Mouse (Mus musculus) hindbrain, embryonic 14.5 days (tissue): Measurements from ENCODE around the gene Rnf186. TPM values are rescaled to one million over a fixed set of nuclear protein-coding genes. Genes with fewer than 3 reads are reported as not detected.
A peak's percentile ranks its signal among the peaks of the same experiment; 100 is the strongest.
"Not testable (repeated sequence)": the region's sequence is repeated elsewhere in the genome, so short reads cannot be mapped to it uniquely, and the experiment has no call there.

Experiments
- ATAC-seq: fragments of 200-750 bp; cut with Nextera tagmentation; 2 replicates; pipeline ENCODE4 v1.8.0; 2017; ENCODE audit warnings: moderate number of reproducible peaks, mild to moderate bottlenecking, moderate TSS enrichment, moderate library complexity; ENCODE audit not compliant: low FRiP score
- DNase-seq: peaks from one replicate; pipeline ENCODE4 v3.0.0-alpha.2; 2015; ENCODE audit warnings: low spot score
- H3K27ac ChIP-seq: fragments of 300-500 bp; sonication (generic); 2 replicates; pipeline ENCODE4 v1.5.1; 2014; ENCODE audit warnings: mild to moderate bottlenecking, moderate library complexity
- H3K27me3 ChIP-seq: fragments of 300-500 bp; sonication (generic); 2 replicates; pipeline ENCODE4 v1.6.1; 2014; ENCODE audit warnings: mild to moderate bottlenecking, low read length, mixed read lengths; ENCODE audit not compliant: control insufficient read depth, insufficient read depth
- H3K36me3 ChIP-seq: fragments of 300-500 bp; sonication (generic); replicated peaks from 2 replicates; pipeline ENCODE4 v1.6.1; 2014; ENCODE audit not compliant: control insufficient read depth, insufficient read depth
- H3K4me1 ChIP-seq: fragments of 300-500 bp; sonication (generic); replicated peaks from 2 replicates; pipeline ENCODE4 v1.6.1; 2014; ENCODE audit warnings: antibody characterized with exemption, low read length, mixed read lengths; ENCODE audit not compliant: control insufficient read depth, insufficient read depth
- H3K4me2 ChIP-seq: fragments of 300-500 bp; sonication (generic); replicated peaks from 2 replicates; pipeline ENCODE4 v1.6.1; 2014; ENCODE audit warnings: mild to moderate bottlenecking, moderate library complexity
- H3K4me3 ChIP-seq: fragments of 300-500 bp; sonication (generic); replicated peaks from 2 replicates; pipeline ENCODE4 v1.5.1; 2014; ENCODE audit warnings: mild to moderate bottlenecking, low read length
- H3K9ac ChIP-seq: fragments of 300-500 bp; sonication (generic); 2 replicates; pipeline ENCODE4 v1.6.1; 2014
- H3K9me3 ChIP-seq: fragments of 300-500 bp; sonication (generic); 2 replicates; pipeline ENCODE4 v1.6.1; 2016; ENCODE audit warnings: low read length; ENCODE audit not compliant: control insufficient read depth
- WGBS: fragments of 180-500 bp; shearing (Covaris S2); extraction: QIAGEN DNeasy Blood & Tissue Kit; methylation state at CpG from one replicate; pipeline ENCODE4 v1.1.7; 2014; 5-methylcytosine and 5-hydroxymethylcytosine counted together
- polyA plus RNA-seq: library from polyadenylated mRNA; unstranded; fragments of >200 nt; fragmentation: Nextera tagmentation; extraction: Ambion mirVana; gene quantifications from 2 replicates; pipeline ENCODE4 v1.2.1, GENCODE M21; 2014

Rnf186 gene
- polyA plus RNA-seq, 1 experiment from 2014 or later = not detected

DNA sequence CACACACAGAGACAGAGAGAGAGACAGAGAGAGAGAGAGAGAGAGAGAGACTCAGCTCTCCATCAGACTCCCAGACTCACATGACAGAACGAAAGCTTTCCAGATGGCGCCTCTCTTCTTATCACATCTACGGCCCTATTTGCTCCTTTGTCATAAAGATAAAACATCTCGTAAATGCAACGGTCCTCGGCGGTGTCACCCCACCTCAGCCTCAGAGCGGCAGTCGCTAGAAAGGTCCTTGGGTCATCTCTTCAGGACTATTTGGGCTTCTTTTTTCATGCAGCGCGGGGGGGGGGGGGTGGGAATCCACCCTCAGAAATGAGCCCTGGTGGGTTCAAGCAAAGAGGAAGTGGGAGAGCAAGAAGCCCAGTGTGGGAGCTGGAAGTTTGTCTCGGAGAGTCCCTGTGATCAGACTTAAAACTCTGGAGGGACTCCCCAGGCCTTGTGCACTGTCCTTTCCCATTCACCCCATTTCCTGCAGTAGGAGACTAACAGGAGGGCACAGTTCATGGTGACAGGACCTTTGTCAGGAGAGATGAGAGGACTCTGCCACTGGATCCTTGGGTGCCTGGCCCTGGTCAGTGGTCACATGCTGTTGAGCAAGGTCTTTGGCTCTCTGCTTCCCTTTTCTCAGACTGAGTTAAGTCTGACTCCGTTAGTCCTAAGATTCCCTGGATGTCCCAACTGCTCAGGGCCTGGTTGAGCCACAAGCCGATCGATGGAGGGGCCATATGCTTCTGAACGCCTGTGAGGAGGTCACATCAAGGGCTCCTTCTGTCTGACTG, 2.1 kb downstream of the Rnf186 start:
- Histone ChIP-seq H3K4me1 (peaks cover 9% of the 10 kb centered on the region; the same call in 1 of the 2 replicates), H3K9ac (no peak overlapping the region), H3K9me3 (no peaks in the 10 kb centered on the region), H3K4me3 (no peak overlapping the region), H3K27ac (no peak overlapping the region), H3K36me3 (no peaks in the 10 kb centered on the region), H3K4me2 (no peak overlapping the region), H3K27me3 (peaks cover 3% of the 10 kb centered on the region; the same call in 1 of the 2 replicates)
- ATAC-seq (no peak), DNase-seq (no peak)
- WGBS = 66% methylated on average over 16 of the region's 16 CpGs

DNA sequence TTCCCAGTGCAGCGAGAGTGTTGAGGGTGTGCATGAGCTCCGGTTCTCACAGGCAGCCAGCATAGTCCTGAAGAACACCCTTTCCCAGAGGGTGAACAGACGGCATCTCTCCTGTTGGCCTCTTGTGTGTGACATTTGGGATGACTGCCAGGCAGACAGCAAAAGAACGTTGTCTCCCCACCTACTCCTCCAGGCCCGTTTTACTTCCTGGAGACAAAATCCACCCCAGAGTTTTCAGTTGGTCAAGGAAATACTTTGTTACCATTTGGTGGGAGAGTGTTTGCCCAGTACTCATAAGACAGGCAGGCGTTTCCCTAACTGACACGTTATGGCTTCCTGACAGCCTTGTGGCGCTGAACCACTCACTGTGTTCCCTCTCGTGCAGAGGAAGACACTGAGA, 2.8 kb downstream of the Rnf186 start:
- ATAC-seq = no peak

GRCm38 (mm10) chr4:138971371-138971770, 4.5 kb downstream of the Rnf186 start:
- H3K4me3 ChIP-seq = no peak overlapping the region
- no peak overlapping the region for H3K4me2 ChIP-seq
- peaks cover 9% of the 10 kb centered on the region; the same call in 1 of the 2 replicates for H3K4me1 ChIP-seq
- DNase-seq (no peak), ATAC-seq (no peak)
- H3K27me3 ChIP-seq = peaks cover 3% of the 10 kb centered on the region; the same call in 1 of the 2 replicates
- no peaks in the 10 kb centered on the region for H3K36me3 ChIP-seq
- 90% methylated on average over 6 of the region's 6 CpGs for WGBS
- H3K27ac ChIP-seq = no peak overlapping the region
- H3K9ac ChIP-seq = no peak overlapping the region
- no peaks in the 10 kb centered on the region for H3K9me3 ChIP-seq

More for the DNA sequence above, 2.8 kb downstream of the Rnf186 start:
- no peak overlapping the region for H3K9ac ChIP-seq
- no peaks in the 10 kb centered on the region for H3K9me3 ChIP-seq
- no peak overlapping the region for H3K27ac ChIP-seq
- DNase-seq = no peak
- peaks cover 3% of the 10 kb centered on the region; the same call in 1 of the 2 replicates for H3K27me3 ChIP-seq
- peaks cover 9% of the 10 kb centered on the region; the same call in 1 of the 2 replicates for H3K4me1 ChIP-seq
- no peak overlapping the region for H3K4me2 ChIP-seq
- H3K4me3 ChIP-seq = no peak overlapping the region
- no peaks in the 10 kb centered on the region for H3K36me3 ChIP-seq
- WGBS = 74% methylated on average over 9 of the region's 9 CpGs

DNA sequence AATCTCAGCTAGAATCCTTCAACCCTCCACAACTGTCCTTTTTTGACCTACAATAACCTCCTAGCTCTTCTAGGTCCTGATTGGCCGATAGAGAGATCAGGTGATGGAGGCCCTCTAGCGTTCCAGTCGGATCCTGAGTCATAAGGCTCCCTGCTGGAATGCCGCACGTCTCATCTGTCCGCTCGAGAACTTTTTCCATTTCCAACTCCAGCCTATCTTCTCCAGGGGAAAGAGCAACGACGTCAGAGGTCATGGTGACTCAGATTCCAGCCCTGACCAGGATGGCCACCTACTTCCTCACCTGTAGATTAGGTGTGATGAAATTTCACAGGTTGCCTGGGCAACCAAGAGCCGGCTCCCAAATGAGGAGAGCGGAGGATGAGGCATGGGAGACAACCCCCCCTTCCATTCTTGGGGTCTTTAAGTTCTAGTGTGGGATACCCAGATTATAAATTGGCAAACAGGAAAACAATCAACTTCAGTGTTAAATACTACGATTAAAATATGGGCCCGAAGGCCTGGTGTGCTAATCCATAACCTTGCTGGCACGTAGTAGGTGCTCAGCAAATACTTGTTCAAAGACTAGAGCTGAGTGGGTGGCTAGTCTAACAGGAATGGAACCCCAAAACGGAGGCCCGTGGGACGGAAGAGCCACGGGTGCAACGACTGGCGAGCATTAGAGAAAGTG, 5.4 kb downstream of the Rnf186 start:
- ATAC-seq = no peak
- 18% methylated on average over 20 of the region's 20 CpGs for WGBS
- Histone ChIP-seq H3K36me3 (no peaks in the 10 kb centered on the region), H3K4me2 (peak overlapping the region; percentile 79), H3K27ac (no peak overlapping the region), H3K27me3 (peaks cover 3% of the 10 kb centered on the region; the same call in 1 of the 2 replicates), H3K9me3 (no peaks in the 10 kb centered on the region), H3K4me3 (peak overlapping the region; percentile 35), H3K4me1 (peaks cover 9% of the 10 kb centered on the region; the same call in 1 of the 2 replicates), H3K9ac (no peak overlapping the region)
- DNase-seq = peak; percentile 32

GRCm38 (mm10) chr4:138972827-138973718, 6.2 kb downstream of the Rnf186 start, which contains the start of gene Tmco4:
Gene Tmco4, plus strand, starts transcription at chr4:138972888.
- WGBS = under 1% methylated on average over 56 of the region's 60 CpGs
- Histone ChIP-seq H3K27me3 (peaks cover 3% of the 10 kb centered on the region; the same call in 1 of the 2 replicates), H3K27ac (no peak within 1 kb of the TSS), H3K4me2 (peak within 1 kb of the TSS; percentile 79), H3K4me3 (peak within 1 kb of the TSS; percentile 35), H3K9ac (peak within 1 kb of the TSS; percentile 56), H3K36me3 (no peaks in the 10 kb centered on the region), H3K9me3 (no peaks in the 10 kb centered on the region), H3K4me1 (peaks cover 9% of the 10 kb centered on the region; the same call in 1 of the 2 replicates)
- 0 out of 2 replicates have a peak, but pooled peaks have one; percentile 40 for ATAC-seq
- DNase-seq = no peak

GRCm38 (mm10) chr4:138973719-138974115, 6.8 kb downstream of the Rnf186 start:
- 54% methylated on average over 3 of the region's 3 CpGs for WGBS
- H3K9me3 ChIP-seq = no peaks in the 10 kb centered on the region
- H3K4me1 ChIP-seq = peaks cover 9% of the 10 kb centered on the region; the same call in 1 of the 2 replicates
- DNase-seq = no peak
- no peak overlapping the region for H3K27ac ChIP-seq
- no peak for ATAC-seq
- peak overlapping the region; percentile 79 for H3K4me2 ChIP-seq
- no peaks in the 10 kb centered on the region for H3K36me3 ChIP-seq
- peak overlapping the region; percentile 35; the same call in 1 of the 2 replicates for H3K4me3 ChIP-seq
- H3K27me3 ChIP-seq = peaks cover 3% of the 10 kb centered on the region; the same call in 1 of the 2 replicates
- peak overlapping the region; percentile 56; the same call in 1 of the 2 replicates for H3K9ac ChIP-seq

DNA sequence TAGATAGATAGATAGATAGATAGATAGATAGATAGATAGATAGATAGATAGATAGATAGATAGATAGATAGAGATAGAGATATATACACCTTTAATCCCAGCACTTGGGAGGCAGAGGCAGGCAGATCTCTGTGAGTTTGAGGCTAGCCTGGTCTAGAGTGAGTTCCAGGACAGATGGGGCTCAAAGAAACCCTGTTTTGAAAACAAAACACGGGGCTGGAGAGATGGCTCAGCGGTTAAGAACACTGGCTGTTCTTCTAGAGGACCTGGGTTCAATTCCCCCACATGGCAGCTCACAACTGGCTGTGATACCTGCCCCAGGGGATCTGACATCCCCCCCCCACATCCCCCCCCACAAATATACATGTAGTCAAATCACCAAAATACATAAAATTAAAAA, 7.6 kb downstream of the Rnf186 start:
- not testable (repeated sequence) for H3K9ac ChIP-seq, H3K4me1 ChIP-seq, H3K36me3 ChIP-seq, H3K27ac ChIP-seq, H3K27me3 ChIP-seq, DNase-seq, H3K4me2 ChIP-seq, H3K9me3 ChIP-seq, ATAC-seq, H3K4me3 ChIP-seq
- 85% methylated on average over 2 of the region's 2 CpGs for WGBS

GRCm38 (mm10) chr4:138975194-138975593, 8.3 kb downstream of the Rnf186 start:
- H3K36me3 ChIP-seq = no peaks in the 10 kb centered on the region
- no peaks in the 10 kb centered on the region for H3K9me3 ChIP-seq
- no peak overlapping the region for H3K27ac ChIP-seq
- H3K4me2 ChIP-seq = no peak overlapping the region
- WGBS = 77% methylated on average over 3 of the region's 3 CpGs
- no peak for DNase-seq
- H3K9ac ChIP-seq = no peak overlapping the region
- no peak overlapping the region for H3K4me3 ChIP-seq
- peaks cover 3% of the 10 kb centered on the region; the same call in 1 of the 2 replicates for H3K27me3 ChIP-seq
- no peak for ATAC-seq
- peaks cover 9% of the 10 kb centered on the region; the same call in 1 of the 2 replicates for H3K4me1 ChIP-seq
